Mouse (Mus musculus): Measurements from ENCODE around the gene Psmb8.

Gene Psmb8

GRCm38 (mm10) chr17:34249878-34250277 is 52.4 kb downstream of the Psmb8 start:
- peak; percentile 82 for DNase-seq (ENCODE audit: low spot score)
